Mouse (Mus musculus): Measurements from ENCODE around the gene Klhdc4. TPM values are rescaled to one million over a fixed set of nuclear protein-coding genes. Genes with fewer than 3 reads are reported as not detected.

Klhdc4 gene
- polyA plus RNA-seq, 1 experiment from 2014 or later, result 40.6 TPM

GRCm38 (mm10) chr8:121821770-121822169 is 7.6 kb downstream of the Klhdc4 start:
- H3K9ac ChIP-seq, result no peak overlapping the region
- ATAC-seq (ENCODE audit: low FRiP score) (no peak), DNase-seq (ENCODE audit: low spot score) (no peak)
- no peaks in the 10 kb centered on the region for H3K27me3 ChIP-seq (ENCODE audit: control insufficient read depth, insufficient read depth, low read length)
- no peak overlapping the region for H3K4me2 ChIP-seq (replicated peaks)
- no peak overlapping the region for H3K4me3 ChIP-seq (replicated peaks; ENCODE audit: low read length)
- 91% methylated on average over 9 of the region's 9 CpGs for WGBS
- H3K36me3 ChIP-seq (replicated peaks; ENCODE audit: control insufficient read depth, insufficient read depth), result peaks cover 31% of the 10 kb centered on the region
- H3K27ac ChIP-seq, result no peak overlapping the region
- no peaks in the 10 kb centered on the region for H3K4me1 ChIP-seq (replicated peaks; ENCODE audit: control insufficient read depth, insufficient read depth, low read length)
- H3K9me3 ChIP-seq (ENCODE audit: control insufficient read depth, low read length), result no peaks in the 10 kb centered on the region

DNA sequence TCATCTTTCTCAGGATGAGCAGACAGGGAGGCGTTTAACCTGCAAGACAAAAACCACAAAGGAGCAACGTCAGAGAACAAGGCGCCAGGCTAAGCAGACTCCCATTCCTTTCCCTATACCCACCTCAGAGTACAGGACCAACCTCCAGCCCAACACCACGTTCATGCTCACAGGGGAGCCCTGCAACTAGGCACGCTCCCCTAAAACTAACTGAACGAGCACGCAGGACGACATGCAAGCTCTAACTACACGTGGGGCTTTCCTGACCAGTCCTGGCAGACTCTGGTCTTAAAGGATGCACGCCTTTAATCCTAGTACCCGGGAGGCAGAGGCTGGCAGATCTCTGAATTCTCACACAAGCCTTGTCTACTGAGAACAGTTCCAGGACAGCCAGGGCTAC is 8.0 kb downstream of the Klhdc4 start:
- H3K27ac ChIP-seq, result no peak overlapping the region
- no peaks in the 10 kb centered on the region for H3K27me3 ChIP-seq (ENCODE audit: control insufficient read depth, insufficient read depth, low read length)
- H3K9me3 ChIP-seq (ENCODE audit: control insufficient read depth, low read length), result no peaks in the 10 kb centered on the region
- ATAC-seq (ENCODE audit: low FRiP score) (no peak), DNase-seq (ENCODE audit: low spot score) (no peak)
- peaks cover 33% of the 10 kb centered on the region for H3K36me3 ChIP-seq (replicated peaks; ENCODE audit: control insufficient read depth, insufficient read depth)
- H3K4me1 ChIP-seq (replicated peaks; ENCODE audit: control insufficient read depth, insufficient read depth, low read length), result no peaks in the 10 kb centered on the region
- WGBS, result 90% methylated on average over 11 of the region's 11 CpGs
- no peak overlapping the region for H3K4me2 ChIP-seq (replicated peaks)
- no peak overlapping the region for H3K9ac ChIP-seq
- no peak overlapping the region for H3K4me3 ChIP-seq (replicated peaks; ENCODE audit: low read length)

DNA sequence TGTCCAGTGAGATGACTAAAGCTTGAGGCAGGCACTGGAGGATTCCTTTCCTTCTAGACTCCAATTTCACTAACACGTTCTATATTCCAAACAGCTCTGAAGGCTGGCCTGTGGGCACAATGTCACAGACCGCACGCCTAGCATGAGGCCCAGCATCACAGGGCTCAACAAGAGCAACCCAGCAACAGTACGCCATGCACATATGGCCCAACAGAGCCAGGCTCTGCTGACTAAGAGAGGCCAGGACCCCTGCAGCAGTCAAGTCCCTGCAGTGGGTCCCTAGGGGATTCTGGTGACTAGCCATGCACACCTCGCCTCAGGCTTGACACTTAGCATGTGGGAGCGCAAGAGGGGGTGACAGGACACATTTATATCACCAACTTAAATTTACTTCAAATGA is 8.5 kb downstream of the Klhdc4 start:
- WGBS, result 90% methylated on average over 6 of the region's 6 CpGs
- H3K4me2 ChIP-seq (replicated peaks), result no peak overlapping the region

DNA sequence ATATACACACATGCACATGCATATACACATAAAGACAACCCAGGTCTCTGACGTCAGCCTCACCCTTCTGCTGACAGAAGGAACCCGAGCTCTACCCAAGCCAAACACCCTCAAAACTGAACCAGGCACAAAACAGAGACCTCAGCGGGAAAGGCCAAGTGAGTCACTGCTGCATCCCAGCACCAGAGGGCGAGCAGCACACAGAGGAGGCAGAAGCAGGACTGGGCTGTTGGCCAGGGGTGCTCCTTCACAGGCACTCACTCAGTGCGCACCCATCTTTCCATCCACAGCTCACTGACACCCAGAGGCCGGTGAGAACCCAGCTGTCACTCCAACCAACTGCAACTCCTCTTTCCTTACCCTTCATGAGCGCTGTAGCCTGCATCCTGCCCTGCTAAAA is 11.1 kb downstream of the Klhdc4 start:
- 84% methylated on average over 7 of the region's 7 CpGs for WGBS
- H3K9ac ChIP-seq, result no peak overlapping the region
- DNase-seq (ENCODE audit: low spot score) (no peak), ATAC-seq (ENCODE audit: low FRiP score) (no peak)
- H3K9me3 ChIP-seq (ENCODE audit: control insufficient read depth, low read length), result no peaks in the 10 kb centered on the region
- no peaks in the 10 kb centered on the region for H3K27me3 ChIP-seq (ENCODE audit: control insufficient read depth, insufficient read depth, low read length)
- no peak overlapping the region for H3K4me3 ChIP-seq (replicated peaks; ENCODE audit: low read length)
- H3K4me1 ChIP-seq (replicated peaks; ENCODE audit: control insufficient read depth, insufficient read depth, low read length), result no peaks in the 10 kb centered on the region
- no peak overlapping the region for H3K4me2 ChIP-seq (replicated peaks)
- H3K27ac ChIP-seq, result no peak overlapping the region
- H3K36me3 ChIP-seq (replicated peaks; ENCODE audit: control insufficient read depth, insufficient read depth), result peaks cover 57% of the 10 kb centered on the region

More for the DNA sequence above, 8.5 kb downstream of the Klhdc4 start:
- Histone ChIP-seq H3K4me3 (replicated peaks; ENCODE audit: low read length) (no peak overlapping the region), H3K9ac (no peak overlapping the region), H3K4me1 (replicated peaks; ENCODE audit: control insufficient read depth, insufficient read depth, low read length) (no peaks in the 10 kb centered on the region), H3K27me3 (ENCODE audit: control insufficient read depth, insufficient read depth, low read length) (no peaks in the 10 kb centered on the region), H3K27ac (no peak overlapping the region), H3K36me3 (replicated peaks; ENCODE audit: control insufficient read depth, insufficient read depth) (peaks cover 38% of the 10 kb centered on the region), H3K9me3 (ENCODE audit: control insufficient read depth, low read length) (no peaks in the 10 kb centered on the region)
- ATAC-seq (ENCODE audit: low FRiP score), result no peak
- DNase-seq (ENCODE audit: low spot score), result no peak

- Histone ChIP-seq H3K9ac (no peak overlapping the region), H3K36me3 (replicated peaks; ENCODE audit: control insufficient read depth, insufficient read depth) (peaks cover 54% of the 10 kb centered on the region), H3K4me3 (replicated peaks; ENCODE audit: low read length) (no peak overlapping the region), H3K9me3 (ENCODE audit: control insufficient read depth, low read length) (no peaks in the 10 kb centered on the region), H3K27me3 (ENCODE audit: control insufficient read depth, insufficient read depth, low read length) (no peaks in the 10 kb centered on the region), H3K4me2 (replicated peaks) (no peak overlapping the region), H3K4me1 (replicated peaks; ENCODE audit: control insufficient read depth, insufficient read depth, low read length) (no peaks in the 10 kb centered on the region), H3K27ac (no peak overlapping the region)
- DNase-seq (ENCODE audit: low spot score) (no peak), ATAC-seq (ENCODE audit: low FRiP score) (no peak)
- 94% methylated on average over 12 of the region's 12 CpGs for WGBS
Observed at GRCm38 (mm10) chr8:121811931-121812570, 17.3 kb downstream of the Klhdc4 start.

GRCm38 (mm10) chr8:121811502-121811901 is 17.9 kb downstream of the Klhdc4 start:
- H3K4me3 ChIP-seq (replicated peaks; ENCODE audit: low read length), result no peak overlapping the region
- no peaks in the 10 kb centered on the region for H3K27me3 ChIP-seq (ENCODE audit: control insufficient read depth, insufficient read depth, low read length)
- H3K9ac ChIP-seq, result no peak overlapping the region
- DNase-seq (ENCODE audit: low spot score) (no peak), ATAC-seq (ENCODE audit: low FRiP score) (no peak)
- peaks cover 54% of the 10 kb centered on the region for H3K36me3 ChIP-seq (replicated peaks; ENCODE audit: control insufficient read depth, insufficient read depth)
- H3K27ac ChIP-seq, result no peak overlapping the region
- H3K4me1 ChIP-seq (replicated peaks; ENCODE audit: control insufficient read depth, insufficient read depth, low read length), result no peaks in the 10 kb centered on the region
- no peak overlapping the region for H3K4me2 ChIP-seq (replicated peaks)
- 97% methylated on average over 3 of the region's 3 CpGs for WGBS
- no peaks in the 10 kb centered on the region for H3K9me3 ChIP-seq (ENCODE audit: control insufficient read depth, low read length)

DNA sequence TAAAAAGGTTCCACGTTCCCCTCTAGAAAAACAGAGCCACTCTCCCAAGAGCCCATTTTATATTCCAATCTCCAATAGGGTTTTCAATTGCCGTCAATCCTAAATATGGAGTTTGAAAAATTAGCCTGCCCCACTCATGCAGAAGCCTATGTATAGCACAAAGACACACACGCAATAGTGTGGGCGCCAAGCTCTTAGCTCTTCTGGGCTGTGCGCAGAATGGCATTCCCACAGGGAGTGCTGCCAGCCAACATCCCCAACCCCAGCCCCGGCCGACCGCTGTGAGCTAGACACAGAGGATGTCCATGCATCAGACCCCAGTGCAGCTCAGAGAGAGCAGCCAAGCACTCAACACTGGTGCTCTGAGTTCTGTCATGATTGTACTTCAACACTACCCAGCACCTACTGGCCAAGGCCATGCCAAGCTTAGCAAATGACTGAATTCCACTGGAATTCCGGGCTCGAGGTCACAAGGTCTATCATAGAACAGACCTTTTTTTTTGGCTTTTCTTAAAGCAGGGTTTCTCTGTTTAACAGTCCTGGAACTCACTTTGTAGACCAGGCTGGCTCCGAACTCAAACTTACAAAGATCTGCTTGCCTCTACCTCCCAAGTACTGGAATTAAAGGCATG is 19.7 kb downstream of the Klhdc4 start:
- Histone ChIP-seq H3K4me3 (replicated peaks; ENCODE audit: low read length) (no peak overlapping the region), H3K27ac (no peak overlapping the region), H3K9ac (no peak overlapping the region), H3K36me3 (replicated peaks; ENCODE audit: control insufficient read depth, insufficient read depth) (peaks cover 59% of the 10 kb centered on the region), H3K27me3 (ENCODE audit: control insufficient read depth, insufficient read depth, low read length) (no peaks in the 10 kb centered on the region), H3K4me1 (replicated peaks; ENCODE audit: control insufficient read depth, insufficient read depth, low read length) (no peaks in the 10 kb centered on the region), H3K9me3 (ENCODE audit: control insufficient read depth, low read length) (no peaks in the 10 kb centered on the region), H3K4me2 (replicated peaks) (no peak overlapping the region)
- ATAC-seq (ENCODE audit: low FRiP score), result no peak
- no peak for DNase-seq (ENCODE audit: low spot score)
- 94% methylated on average over 11 of the region's 11 CpGs for WGBS

GRCm38 (mm10) chr8:121808032-121808431 is 21.3 kb downstream of the Klhdc4 start:
- Histone ChIP-seq H3K4me1 (replicated peaks; ENCODE audit: control insufficient read depth, insufficient read depth, low read length) (no peaks in the 10 kb centered on the region), H3K9ac (no peak overlapping the region), H3K9me3 (ENCODE audit: control insufficient read depth, low read length) (no peaks in the 10 kb centered on the region), H3K4me3 (replicated peaks; ENCODE audit: low read length) (no peak overlapping the region), H3K36me3 (replicated peaks; ENCODE audit: control insufficient read depth, insufficient read depth) (peaks cover 58% of the 10 kb centered on the region), H3K27me3 (ENCODE audit: control insufficient read depth, insufficient read depth, low read length) (no peaks in the 10 kb centered on the region), H3K4me2 (replicated peaks) (no peak overlapping the region), H3K27ac (no peak overlapping the region)
- ATAC-seq (ENCODE audit: low FRiP score) (no peak), DNase-seq (ENCODE audit: low spot score) (no peak)
- 79% methylated on average over 11 of the region's 11 CpGs for WGBS

DNA sequence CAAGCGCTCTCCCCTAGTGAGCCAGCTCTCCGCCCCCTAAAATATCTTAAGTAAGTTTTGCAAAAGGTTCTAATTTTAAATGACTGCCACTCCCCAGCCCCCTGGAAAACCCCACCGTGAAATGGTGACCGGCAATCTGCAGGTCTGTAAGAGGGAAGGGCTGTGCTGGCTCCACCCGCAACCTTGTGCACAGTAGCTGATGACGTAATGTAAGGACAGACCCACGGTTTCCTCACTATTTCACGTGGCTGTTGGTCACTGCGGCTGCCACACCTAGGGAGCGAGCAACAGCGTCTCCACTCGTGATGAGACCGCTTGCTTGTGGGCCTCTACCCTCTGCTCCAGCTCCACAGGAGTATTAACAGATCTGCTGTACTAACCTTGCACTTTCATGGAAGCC is 23.2 kb downstream of the Klhdc4 start:
- no peak overlapping the region for H3K4me3 ChIP-seq (replicated peaks; ENCODE audit: low read length)
- no peak overlapping the region for H3K27ac ChIP-seq
- no peak for DNase-seq (ENCODE audit: low spot score)
- H3K4me1 ChIP-seq (replicated peaks; ENCODE audit: control insufficient read depth, insufficient read depth, low read length), result no peaks in the 10 kb centered on the region
- no peaks in the 10 kb centered on the region for H3K9me3 ChIP-seq (ENCODE audit: control insufficient read depth, low read length)
- H3K27me3 ChIP-seq (ENCODE audit: control insufficient read depth, insufficient read depth, low read length), result no peaks in the 10 kb centered on the region
- H3K36me3 ChIP-seq (replicated peaks; ENCODE audit: control insufficient read depth, insufficient read depth), result peaks cover 45% of the 10 kb centered on the region
- no peak overlapping the region for H3K9ac ChIP-seq
- no peak overlapping the region for H3K4me2 ChIP-seq (replicated peaks)
- no peak for ATAC-seq (ENCODE audit: low FRiP score)
- 93% methylated on average over 13 of the region's 13 CpGs for WGBS

Measured in hindbrain, embryonic 14.5 days (tissue).